Mouse (Mus musculus) liver, adult 2 months (tissue): ENCODE data around the gene Mecp2. TPM values are rescaled to one million over a fixed set of nuclear protein-coding genes. Genes with fewer than 3 reads are reported as not detected.

ENCODE experiments used
- DNase-seq: peaks from one replicate; pipeline ENCODE4 v3.0.0-alpha.2; 2011; ENCODE audit warnings: low read depth, low spot score; ENCODE audit errors: extremely low read depth
- H3K27ac ChIP-seq: fragments of 200-500 bp; replicated peaks from 2 replicates; pipeline ENCODE4 v1.5.1; 2012; ENCODE audit warnings: low read depth, mild to moderate bottlenecking, control low read depth, inconsistent platforms, low read length; ENCODE audit not compliant: insufficient read depth
- H3K27me3 ChIP-seq: fragments of 200-500 bp; 2 replicates; pipeline ENCODE4 v1.6.1; 2012; ENCODE audit warnings: mild to moderate bottlenecking, moderate library complexity, low read length, inconsistent platforms; ENCODE audit not compliant: control insufficient read depth, insufficient read depth
- H3K36me3 ChIP-seq: fragments of 200-500 bp; 2 replicates; pipeline ENCODE4 v1.6.1; 2012; ENCODE audit warnings: low read length, inconsistent platforms; ENCODE audit not compliant: control insufficient read depth, insufficient read depth
- H3K4me1 ChIP-seq: fragments of 200-500 bp; 2 replicates; pipeline ENCODE4 v1.6.1; 2011; ENCODE audit warnings: low read length; ENCODE audit not compliant: control insufficient read depth, insufficient read depth
- H3K4me3 ChIP-seq: fragments of 200-500 bp; 2 replicates; pipeline ENCODE4 v1.5.1; 2011; ENCODE audit warnings: low read depth, mild to moderate bottlenecking, control low read depth, low read length, moderate library complexity; ENCODE audit not compliant: insufficient read depth
- H3K79me2 ChIP-seq: fragments of 200-500 bp; 2 replicates; pipeline ENCODE4 v1.6.1; 2012; ENCODE audit warnings: inconsistent platforms, mild to moderate bottlenecking, low read length, moderate library complexity; ENCODE audit not compliant: control insufficient read depth, insufficient read depth
- H3K9ac ChIP-seq: fragments of 200-500 bp; 2 replicates; pipeline ENCODE4 v1.6.1; 2012; ENCODE audit warnings: low read depth, mild to moderate bottlenecking, control low read depth, inconsistent platforms, low read length
- CTCF ChIP-seq: fragments of 200-500 bp; IDR thresholded peaks from 2 replicates; pipeline ENCODE4 v1.5.1; 2011; ENCODE audit warnings: low read depth, low read length, control low read depth
- POLR2A ChIP-seq: fragments of 200-500 bp; IDR thresholded peaks from 2 replicates; pipeline ENCODE4 v1.6.1; 2011; ENCODE audit warnings: low read length, control low read depth; ENCODE audit not compliant: insufficient read depth; ENCODE audit errors: extremely low read depth
- WGBS: fragments of 180-500 bp; shearing (Covaris S2); methylation state at CpG from one replicate; pipeline ENCODE4 v1.1.7; 2018; 5-methylcytosine and 5-hydroxymethylcytosine counted together
- polyA plus RNA-seq: library from polyadenylated mRNA; depleted of rRNA; stranded (reverse); fragments of >200 nt; gene quantifications from 2 replicates; pipeline ENCODE4 v1.2.3, GENCODE M21; 2012
- total RNA-seq: library from RNA; depleted of rRNA; stranded (reverse); fragments of >200 nt; gene quantifications from 2 replicates; pipeline ENCODE4 v1.2.3, GENCODE M21; 2014

The Mecp2 gene
- total and polyA plus RNA-seq, 2 experiments: 2.0 to 5.8 TPM

GRCm38 (mm10) chrX:74114036-74114435, 21.1 kb downstream of the Mecp2 start:
- TF ChIP-seq POLR2A (no peak), CTCF (no peak)
- no peaks in the 10 kb centered on the region for H3K36me3 ChIP-seq
- H3K27me3 ChIP-seq: no peaks in the 10 kb centered on the region
- H3K4me3 ChIP-seq: no peak overlapping the region
- no peak for DNase-seq
- no peak overlapping the region for H3K9ac ChIP-seq
- no peaks in the 10 kb centered on the region for H3K79me2 ChIP-seq
- no peaks in the 10 kb centered on the region for H3K4me1 ChIP-seq
- H3K27ac ChIP-seq: no peak overlapping the region

- Histone ChIP-seq H3K9ac (no peak overlapping the region), H3K27ac (no peak overlapping the region), H3K79me2 (no peaks in the 10 kb centered on the region), H3K4me1 (no peaks in the 10 kb centered on the region), H3K4me3 (no peak overlapping the region), H3K36me3 (no peaks in the 10 kb centered on the region), H3K27me3 (no peaks in the 10 kb centered on the region)
- TF ChIP-seq CTCF (no peak), POLR2A (no peak)
- DNase-seq: no peak
- 36% methylated on average over 3 of the region's 3 CpGs for WGBS
Observed at GRCm38 (mm10) chrX:74108747-74109146, 26.4 kb downstream of the Mecp2 start.

GRCm38 (mm10) chrX:74105916-74106315, 29.2 kb downstream of the Mecp2 start:
- TF ChIP-seq POLR2A: no peak
- no peaks in the 10 kb centered on the region for H3K79me2 ChIP-seq
- WGBS: 61% methylated on average over 2 of the region's 2 CpGs
- H3K4me1 ChIP-seq: no peaks in the 10 kb centered on the region
- DNase-seq: no peak
- H3K27me3 ChIP-seq: no peaks in the 10 kb centered on the region
- H3K27ac ChIP-seq: no peak overlapping the region
- no peak overlapping the region for H3K4me3 ChIP-seq
- H3K36me3 ChIP-seq: no peaks in the 10 kb centered on the region
- no peak overlapping the region for H3K9ac ChIP-seq

- Histone ChIP-seq H3K36me3 (no peaks in the 10 kb centered on the region), H3K79me2 (no peaks in the 10 kb centered on the region), H3K4me1 (no peaks in the 10 kb centered on the region), H3K27me3 (no peaks in the 10 kb centered on the region), H3K4me3 (no peak overlapping the region), H3K9ac (no peak overlapping the region), H3K27ac (no peak overlapping the region)
- WGBS: 61% methylated on average over 4 of the region's 4 CpGs
- no peak for TF ChIP-seq POLR2A
- TF ChIP-seq CTCF: no peak
- DNase-seq: no peak
Observed at GRCm38 (mm10) chrX:74103457-74104188, 31.5 kb downstream of the Mecp2 start.

- Histone ChIP-seq H3K4me3 (no peak overlapping the region), H3K79me2 (no peaks in the 10 kb centered on the region), H3K9ac (no peak overlapping the region), H3K36me3 (no peaks in the 10 kb centered on the region), H3K4me1 (no peaks in the 10 kb centered on the region), H3K27ac (no peak overlapping the region), H3K27me3 (no peaks in the 10 kb centered on the region)
- DNase-seq: no peak
- 78% methylated on average over 1 of the region's 1 CpGs for WGBS
- TF ChIP-seq POLR2A: no peak
- no peak for TF ChIP-seq CTCF
Observed at GRCm38 (mm10) chrX:74095130-74095529, 40.0 kb downstream of the Mecp2 start.

GRCm38 (mm10) chrX:74085601-74086038, 49.5 kb downstream of the Mecp2 start:
- under 1% methylated on average over 20 of the region's 27 CpGs for WGBS
- Histone ChIP-seq H3K4me3 (peak overlapping the region; percentile 100), H3K79me2 (peaks cover 5% of the 10 kb centered on the region; the same call in 1 of the 2 replicates), H3K27ac (no peak overlapping the region; the same call in 1 of the 2 replicates), H3K9ac (peak overlapping the region; percentile 96), H3K4me1 (peaks cover 2% of the 10 kb centered on the region; the same call in 1 of the 2 replicates), H3K36me3 (no peaks in the 10 kb centered on the region), H3K27me3 (no peaks in the 10 kb centered on the region)
- DNase-seq: peak; percentile 91
- TF ChIP-seq POLR2A (0 out of 2 replicates have a peak, but pooled peaks have one; percentile 28), CTCF (no peak)
